Mouse (Mus musculus) hindbrain, embryonic 10.5 days (tissue): Measurements from ENCODE around the gene Plxdc2. TPM values are rescaled to one million over a fixed set of nuclear protein-coding genes. Genes with fewer than 3 reads are reported as not detected.

Source experiments
- DNase-seq: peaks from one replicate; pipeline ENCODE4 v3.0.0-alpha.2; 2017; ENCODE audit warnings: low spot score
- H3K27ac ChIP-seq: fragments of 300-500 bp; sonication (generic); 2 replicates; pipeline ENCODE4 v1.5.1; 2016; ENCODE audit warnings: mild to moderate bottlenecking, moderate library complexity
- H3K27me3 ChIP-seq: fragments of 300-500 bp; sonication (generic); 2 replicates; pipeline ENCODE4 v1.6.1; 2016; ENCODE audit warnings: mild to moderate bottlenecking; ENCODE audit not compliant: poor library complexity, insufficient read depth, severe bottlenecking
- H3K36me3 ChIP-seq: fragments of 300-500 bp; sonication (generic); 2 replicates; pipeline ENCODE4 v1.6.1; 2016; ENCODE audit warnings: mild to moderate bottlenecking, moderate library complexity
- H3K4me1 ChIP-seq: fragments of 300-500 bp; sonication (generic); replicated peaks from 2 replicates; pipeline ENCODE4 v1.6.1; 2016; ENCODE audit warnings: mild to moderate bottlenecking
- H3K4me3 ChIP-seq: fragments of 300-500 bp; sonication (generic); 2 replicates; pipeline ENCODE4 v1.5.1; 2016; ENCODE audit warnings: mild to moderate bottlenecking, moderate library complexity
- H3K9me3 ChIP-seq: fragments of 300-500 bp; sonication (generic); 2 replicates; pipeline ENCODE4 v1.6.1; 2016; ENCODE audit warnings: mild to moderate bottlenecking, moderate library complexity
- WGBS: fragments of 180-500 bp; shearing (Covaris S2); methylation state at CpG from one replicate; pipeline ENCODE4 v1.1.7; 2016; 5-methylcytosine and 5-hydroxymethylcytosine counted together
- polyA plus RNA-seq: library from polyadenylated mRNA; unstranded; fragments of >200 nt; fragmentation: Nextera tagmentation; extraction: Ambion mirVana; gene quantifications from 2 replicates; pipeline ENCODE4 v1.2.1, GENCODE M21; 2016

The Plxdc2 gene
- polyA plus RNA-seq, 1 experiment from 2014 or later, result 13.4 TPM

DNA sequence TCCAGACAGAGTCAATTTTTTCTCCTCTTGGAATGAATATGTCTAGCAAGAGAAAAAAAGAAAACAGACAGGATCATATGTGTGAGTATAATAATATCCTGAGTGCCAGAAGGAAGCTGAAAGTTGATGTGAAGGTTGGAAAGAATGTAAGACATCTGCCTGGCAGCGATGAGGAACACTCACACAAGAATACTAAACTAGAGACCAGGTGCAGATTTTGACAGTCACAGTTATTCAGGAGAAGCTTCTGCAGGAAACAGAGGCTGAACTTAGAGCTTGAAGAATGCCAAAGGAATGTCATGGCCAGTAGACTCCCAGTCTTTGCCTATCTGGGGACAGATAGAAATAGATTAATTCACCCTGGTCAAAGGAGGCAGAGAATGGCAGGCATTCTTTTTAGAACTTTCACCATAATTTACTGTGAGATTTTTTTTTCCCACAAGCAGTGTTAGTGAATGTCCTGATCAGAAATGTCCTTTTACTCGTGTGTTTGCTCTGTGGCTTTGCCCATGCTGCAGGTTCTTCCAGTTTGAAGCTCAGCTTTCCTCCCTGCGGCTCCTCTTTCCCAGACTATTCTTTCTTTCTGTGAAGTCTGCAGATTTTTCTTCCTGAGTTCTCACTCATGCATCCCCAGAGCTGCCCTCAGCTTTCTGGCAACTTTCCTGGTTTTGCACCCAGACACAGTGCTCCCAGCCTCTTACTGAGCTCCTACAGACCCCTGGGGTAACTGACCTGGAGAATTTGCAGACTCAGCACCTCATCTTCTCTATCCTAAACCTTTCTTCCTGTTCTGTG is 251.9 kb downstream of the Plxdc2 start:
- Histone ChIP-seq H3K27me3 (no peaks in the 10 kb centered on the region), H3K27ac (no peak overlapping the region), H3K9me3 (0 out of 2 replicates have a peak, but pooled peaks cover 2% of the 10 kb centered on the region), H3K36me3 (no peaks in the 10 kb centered on the region), H3K4me1 (no peaks in the 10 kb centered on the region), H3K4me3 (no peak overlapping the region)
- DNase-seq, result no peak
- 61% methylated on average over 3 of the region's 3 CpGs for WGBS

DNA sequence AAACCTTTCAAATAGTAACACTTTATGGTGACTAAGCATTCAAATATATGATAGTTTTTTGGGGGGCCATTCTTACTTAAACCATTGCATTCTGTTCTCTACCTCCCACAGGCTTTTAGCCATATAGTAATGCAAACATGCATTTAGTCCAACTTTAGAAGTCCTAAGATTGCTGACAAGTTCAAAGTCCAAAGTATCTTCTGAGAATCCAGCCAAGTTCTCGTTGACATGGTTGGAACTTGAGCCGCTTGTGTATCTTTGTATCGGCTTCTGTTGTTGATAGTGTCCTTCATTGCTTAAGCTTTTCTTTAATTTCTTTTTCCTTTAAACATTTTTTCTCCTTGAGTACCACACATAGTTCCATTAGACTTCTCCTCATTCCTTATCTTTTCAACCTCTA is 286.0 kb downstream of the Plxdc2 start:
- H3K4me1 ChIP-seq, result no peaks in the 10 kb centered on the region
- WGBS, result 96% methylated on average over 3 of the region's 3 CpGs
- no peaks in the 10 kb centered on the region for H3K36me3 ChIP-seq
- no peaks in the 10 kb centered on the region for H3K27me3 ChIP-seq
- DNase-seq, result no peak
- H3K4me3 ChIP-seq, result no peak overlapping the region
- no peaks in the 10 kb centered on the region for H3K9me3 ChIP-seq
- no peak overlapping the region for H3K27ac ChIP-seq

DNA sequence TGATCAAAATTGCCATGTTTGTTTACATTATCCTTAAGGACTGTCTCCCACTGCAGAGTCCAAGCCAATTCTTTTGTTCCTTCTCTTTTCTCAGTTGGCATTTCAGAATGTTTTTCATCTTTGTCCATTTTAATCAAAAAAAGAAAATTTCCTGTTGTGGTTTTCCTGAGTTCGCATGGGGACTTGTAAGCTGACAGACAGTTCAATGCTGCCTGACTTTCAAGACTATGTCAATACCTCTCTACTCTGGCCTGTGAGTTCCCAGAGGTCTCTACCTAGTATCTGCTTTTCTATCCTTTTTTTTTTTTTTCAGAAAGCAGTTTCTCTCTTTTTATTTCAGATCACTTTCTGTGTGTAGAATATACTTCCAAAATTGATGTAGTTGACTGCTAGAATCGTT is 295.6 kb downstream of the Plxdc2 start:
- H3K4me3 ChIP-seq, result no peak overlapping the region
- DNase-seq, result no peak
- 88% methylated on average over 2 of the region's 2 CpGs for WGBS
- H3K27me3 ChIP-seq, result no peaks in the 10 kb centered on the region
- no peaks in the 10 kb centered on the region for H3K4me1 ChIP-seq
- H3K36me3 ChIP-seq, result no peaks in the 10 kb centered on the region
- H3K9me3 ChIP-seq, result no peaks in the 10 kb centered on the region
- H3K27ac ChIP-seq, result no peak overlapping the region

DNA sequence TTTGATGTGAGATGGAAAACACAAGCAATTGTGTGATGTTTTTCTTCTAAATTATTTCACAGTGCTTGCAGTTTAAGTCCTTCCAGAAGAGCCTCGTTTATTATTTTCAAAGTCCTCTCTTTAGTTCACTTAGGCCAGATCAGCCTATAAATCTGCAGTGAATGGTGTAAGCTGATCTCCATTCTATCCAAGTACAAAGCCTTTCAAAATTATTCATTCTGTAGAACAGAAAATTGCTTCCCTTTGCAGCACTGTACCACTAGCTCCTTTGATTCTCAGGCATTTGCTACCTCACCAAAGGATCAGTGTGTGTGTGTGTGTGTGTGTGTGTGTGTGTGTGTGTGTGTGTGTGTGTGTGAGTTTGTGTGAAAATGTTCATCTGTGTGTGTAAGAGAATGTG is 308.4 kb downstream of the Plxdc2 start:
- 75% methylated on average over 1 of the region's 1 CpGs for WGBS
- Histone ChIP-seq H3K36me3 (no peaks in the 10 kb centered on the region), H3K9me3 (no peaks in the 10 kb centered on the region), H3K4me3 (no peak overlapping the region), H3K4me1 (no peaks in the 10 kb centered on the region), H3K27ac (no peak overlapping the region), H3K27me3 (no peaks in the 10 kb centered on the region)
- DNase-seq, result no peak

DNA sequence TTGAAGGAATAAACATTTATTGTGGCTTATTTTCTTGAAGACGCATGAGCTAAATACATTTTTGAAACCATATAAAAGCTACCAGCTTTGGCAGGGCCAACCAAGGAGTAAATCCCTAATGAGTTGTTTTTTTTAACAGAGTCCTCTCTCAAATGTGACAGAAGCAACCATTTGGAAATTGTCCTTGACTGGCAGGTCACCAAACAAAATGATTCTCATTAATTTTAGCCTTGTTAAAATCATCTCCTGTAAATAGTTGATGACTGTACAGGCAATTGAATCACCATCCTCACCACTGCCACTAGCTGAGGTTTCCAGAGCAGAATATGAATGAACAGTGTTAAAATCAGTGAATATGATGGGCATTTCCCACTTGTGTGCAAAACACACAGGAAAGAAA is 312.3 kb downstream of the Plxdc2 start:
- H3K36me3 ChIP-seq, result no peaks in the 10 kb centered on the region
- no peaks in the 10 kb centered on the region for H3K4me1 ChIP-seq
- no peaks in the 10 kb centered on the region for H3K9me3 ChIP-seq
- no peak for DNase-seq
- no peaks in the 10 kb centered on the region for H3K27me3 ChIP-seq
- WGBS, result 96% methylated on average over 1 of the region's 1 CpGs
- no peak overlapping the region for H3K4me3 ChIP-seq
- no peak overlapping the region for H3K27ac ChIP-seq

DNA sequence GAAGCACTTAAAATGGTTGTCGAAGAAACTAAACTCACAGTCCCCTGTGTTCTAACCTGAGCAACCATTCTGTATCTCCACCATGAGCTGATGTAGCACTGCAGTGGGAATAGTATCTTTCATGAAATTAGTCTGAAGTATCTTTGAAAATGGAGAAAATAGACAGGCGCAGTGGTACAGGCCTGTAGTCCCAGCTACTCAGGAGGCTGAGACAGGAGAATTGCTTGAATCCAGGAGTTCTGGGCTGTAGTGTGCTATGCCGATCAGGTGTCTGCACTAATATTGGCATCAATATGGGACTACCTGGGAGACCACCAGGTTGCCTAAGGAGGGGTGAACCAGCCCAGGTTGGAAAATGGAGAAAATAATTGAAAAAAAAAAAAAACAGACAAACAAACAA is 326.8 kb downstream of the Plxdc2 start:
- no peaks in the 10 kb centered on the region for H3K4me1 ChIP-seq
- 96% methylated on average over 3 of the region's 3 CpGs for WGBS
- no peaks in the 10 kb centered on the region for H3K9me3 ChIP-seq
- no peak for DNase-seq
- no peak overlapping the region for H3K4me3 ChIP-seq
- no peaks in the 10 kb centered on the region for H3K36me3 ChIP-seq
- no peaks in the 10 kb centered on the region for H3K27me3 ChIP-seq
- H3K27ac ChIP-seq, result no peak overlapping the region

DNA sequence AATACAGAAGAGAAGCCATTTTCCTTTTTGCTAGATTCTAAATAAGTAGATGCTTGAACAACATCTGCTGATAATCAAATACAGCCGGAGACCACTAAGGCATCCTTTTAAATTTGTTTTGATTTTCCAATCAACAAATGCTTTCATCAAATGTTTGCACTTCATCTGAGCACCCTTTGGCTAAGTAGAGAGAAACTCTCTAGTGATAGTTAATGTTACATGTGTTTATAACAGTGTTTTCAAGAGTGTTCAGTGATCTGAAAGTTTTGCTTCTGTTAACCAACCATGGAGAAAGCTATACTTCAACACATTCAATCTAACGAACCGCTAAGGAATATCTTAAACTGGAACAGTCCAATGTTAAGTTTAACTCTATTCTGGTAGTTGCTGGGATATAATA is 327.6 kb downstream of the Plxdc2 start:
- Histone ChIP-seq H3K27ac (no peak overlapping the region), H3K4me1 (no peaks in the 10 kb centered on the region), H3K9me3 (no peaks in the 10 kb centered on the region), H3K4me3 (no peak overlapping the region), H3K36me3 (no peaks in the 10 kb centered on the region), H3K27me3 (no peaks in the 10 kb centered on the region)
- 88% methylated on average over 3 of the region's 3 CpGs for WGBS
- no peak for DNase-seq

DNA sequence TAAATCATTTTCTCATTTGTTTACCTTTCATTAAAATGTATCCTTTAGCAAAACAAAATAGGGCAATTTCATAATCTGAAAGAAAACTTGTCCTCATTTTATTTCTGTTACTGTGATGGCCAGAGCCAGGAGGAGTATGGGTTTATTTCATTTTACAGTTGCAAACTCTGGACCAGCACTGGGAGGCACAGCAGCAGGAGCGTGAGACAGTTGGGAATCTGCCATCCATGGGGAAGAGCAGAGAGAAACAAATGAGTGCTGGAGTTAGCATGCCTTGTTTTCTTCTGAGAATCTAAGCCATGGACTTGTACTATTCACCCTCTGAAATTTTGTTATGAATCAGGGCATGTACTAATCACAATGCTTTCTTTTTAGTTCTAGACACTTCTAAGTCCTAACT is 328.4 kb downstream of the Plxdc2 start:
- H3K27ac ChIP-seq, result no peak overlapping the region
- no peaks in the 10 kb centered on the region for H3K36me3 ChIP-seq
- DNase-seq, result no peak
- H3K4me1 ChIP-seq, result no peaks in the 10 kb centered on the region
- H3K9me3 ChIP-seq, result no peaks in the 10 kb centered on the region
- WGBS, result 90% methylated on average over 1 of the region's 1 CpGs
- no peaks in the 10 kb centered on the region for H3K27me3 ChIP-seq
- H3K4me3 ChIP-seq, result no peak overlapping the region

DNA sequence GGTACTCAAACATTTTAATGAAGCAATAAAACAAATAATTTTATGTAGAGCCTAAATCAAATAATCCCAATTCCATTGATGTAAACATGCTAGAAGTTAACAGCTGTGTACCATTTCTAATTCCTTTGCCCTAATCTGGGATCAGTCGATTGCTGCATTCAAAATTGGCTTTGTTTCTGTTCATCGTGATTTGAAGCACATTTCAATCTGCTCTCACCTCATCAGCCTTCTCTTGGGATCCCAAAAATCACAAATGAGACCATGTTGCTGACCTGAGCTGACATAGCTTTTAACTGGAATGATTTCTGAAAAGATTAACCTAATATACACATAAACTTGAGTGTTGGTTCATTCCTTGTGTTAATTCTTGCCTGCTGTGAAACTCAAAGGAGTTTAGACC is 340.3 kb downstream of the Plxdc2 start:
- 77% methylated on average over 2 of the region's 2 CpGs for WGBS
- H3K36me3 ChIP-seq, result no peaks in the 10 kb centered on the region
- no peak for DNase-seq
- no peaks in the 10 kb centered on the region for H3K9me3 ChIP-seq
- no peaks in the 10 kb centered on the region for H3K27me3 ChIP-seq
- no peak overlapping the region for H3K27ac ChIP-seq
- H3K4me3 ChIP-seq, result no peak overlapping the region
- H3K4me1 ChIP-seq, result no peaks in the 10 kb centered on the region

DNA sequence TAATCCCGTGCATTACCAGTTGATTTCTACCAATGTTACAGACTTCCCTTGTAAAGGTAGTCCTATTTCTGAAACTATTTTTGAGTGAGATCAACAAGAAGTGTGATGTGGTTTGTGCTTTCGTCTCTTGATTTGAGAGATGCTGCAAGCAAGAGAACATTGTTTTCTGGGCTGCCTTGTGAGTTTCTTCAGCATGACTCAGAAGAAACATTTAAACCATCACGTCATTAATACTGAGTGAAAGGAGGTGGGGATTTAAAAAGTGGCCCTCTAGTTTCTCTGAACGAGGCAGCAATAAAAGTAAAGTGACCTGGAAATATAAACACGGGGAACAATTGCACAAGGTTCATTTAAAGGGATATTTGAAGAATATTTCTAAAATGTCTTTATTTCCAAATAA is 341.1 kb downstream of the Plxdc2 start:
- H3K4me1 ChIP-seq, result no peaks in the 10 kb centered on the region
- 86% methylated on average over 5 of the region's 5 CpGs for WGBS

DNA sequence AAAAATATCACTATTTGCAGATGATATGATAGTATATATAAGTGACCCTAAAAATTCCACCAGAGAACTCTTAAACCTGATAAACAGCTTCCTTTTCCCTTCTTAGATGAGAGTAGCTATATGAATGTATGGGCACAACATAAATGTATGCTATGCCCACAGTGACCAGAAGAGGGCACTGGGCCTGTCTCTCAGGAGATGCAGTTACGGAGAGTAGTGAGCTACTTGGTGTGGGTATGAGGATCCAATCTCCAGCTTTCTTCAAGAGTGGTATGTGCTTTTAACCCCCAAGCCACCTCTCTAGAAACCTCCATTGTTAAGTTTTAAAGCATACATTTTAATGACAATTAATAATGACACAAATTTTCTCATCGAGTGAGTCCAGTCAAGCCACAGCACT is 350.1 kb downstream of the Plxdc2 start:
- no peaks in the 10 kb centered on the region for H3K9me3 ChIP-seq
- H3K27me3 ChIP-seq, result no peaks in the 10 kb centered on the region
- no peak overlapping the region for H3K27ac ChIP-seq
- 79% methylated on average over 2 of the region's 2 CpGs for WGBS
- H3K4me1 ChIP-seq, result no peaks in the 10 kb centered on the region
- no peaks in the 10 kb centered on the region for H3K36me3 ChIP-seq
- no peak overlapping the region for H3K4me3 ChIP-seq
- DNase-seq, result no peak

More for the DNA sequence above, 341.1 kb downstream of the Plxdc2 start:
- H3K27me3 ChIP-seq, result no peaks in the 10 kb centered on the region
- H3K36me3 ChIP-seq, result no peaks in the 10 kb centered on the region
- no peaks in the 10 kb centered on the region for H3K9me3 ChIP-seq
- no peak for DNase-seq
- no peak overlapping the region for H3K4me3 ChIP-seq
- H3K27ac ChIP-seq, result no peak overlapping the region

DNA sequence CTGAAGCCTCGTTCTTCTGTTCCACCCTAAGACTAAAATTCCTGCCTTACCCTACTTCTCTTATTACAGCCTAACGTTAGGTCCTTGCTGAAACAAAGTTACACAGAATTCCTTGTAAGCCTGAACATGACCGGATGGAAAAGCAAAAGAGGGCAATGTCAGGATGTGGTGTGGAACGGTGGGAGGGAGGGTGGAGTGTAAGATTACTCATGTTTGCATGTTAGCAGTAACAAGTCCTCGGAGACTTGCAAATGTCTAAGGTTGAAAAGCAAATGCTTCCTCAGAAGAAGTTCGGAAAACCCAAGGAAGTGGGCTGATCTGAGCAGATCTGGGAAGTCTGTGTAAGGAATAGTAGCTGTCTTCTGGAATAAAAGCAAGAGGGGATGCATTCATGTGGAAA is 353.8 kb downstream of the Plxdc2 start:
- Histone ChIP-seq H3K4me3 (no peak overlapping the region), H3K4me1 (no peaks in the 10 kb centered on the region), H3K9me3 (no peaks in the 10 kb centered on the region), H3K36me3 (no peaks in the 10 kb centered on the region), H3K27me3 (no peaks in the 10 kb centered on the region), H3K27ac (no peak overlapping the region)
- 66% methylated on average over 6 of the region's 6 CpGs for WGBS
- no peak for DNase-seq

DNA sequence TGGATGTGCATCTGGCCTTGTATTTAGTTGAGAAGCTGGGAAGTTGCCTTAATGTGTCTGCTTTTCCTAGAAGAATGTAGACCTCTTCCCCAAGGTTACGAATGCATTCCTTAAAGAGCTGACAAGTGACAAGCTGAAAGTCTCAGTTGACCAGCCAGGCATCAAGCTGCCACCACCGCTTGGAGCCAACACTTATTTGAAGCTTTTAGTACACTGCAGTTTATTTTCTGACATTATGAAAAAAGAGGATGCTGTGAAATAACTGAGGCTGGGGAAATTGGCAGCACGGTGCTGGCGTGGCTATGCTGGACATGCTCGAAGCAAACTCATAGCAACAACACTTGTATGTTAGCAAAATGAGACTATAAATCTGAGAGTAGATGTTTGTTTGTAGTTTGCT is 374.9 kb downstream of the Plxdc2 start:
- no peak overlapping the region for H3K27ac ChIP-seq
- DNase-seq, result no peak
- H3K4me1 ChIP-seq, result no peaks in the 10 kb centered on the region
- H3K36me3 ChIP-seq, result no peaks in the 10 kb centered on the region
- H3K4me3 ChIP-seq, result no peak overlapping the region
- 86% methylated on average over 5 of the region's 5 CpGs for WGBS
- no peaks in the 10 kb centered on the region for H3K27me3 ChIP-seq
- H3K9me3 ChIP-seq, result no peaks in the 10 kb centered on the region

DNA sequence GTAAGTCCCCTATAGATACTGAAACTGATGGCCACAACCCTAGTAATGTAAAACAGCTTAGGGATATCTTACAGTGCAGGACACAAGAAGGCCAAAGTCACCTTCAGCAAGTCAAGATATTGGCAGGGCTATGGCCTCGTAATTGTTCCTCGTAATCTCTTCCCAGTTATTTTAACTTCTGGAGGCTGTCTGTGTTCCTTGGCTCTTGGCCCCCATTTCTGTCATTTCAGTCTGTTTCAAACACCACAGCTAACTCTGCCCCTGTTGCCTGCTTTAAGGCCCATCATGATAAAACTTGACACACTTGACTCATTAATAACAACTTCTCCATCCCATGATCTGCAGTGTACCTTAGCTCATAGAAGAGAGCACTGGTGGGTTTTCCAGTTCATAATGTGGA is 378.3 kb downstream of the Plxdc2 start:
- Histone ChIP-seq H3K4me3 (no peak overlapping the region), H3K36me3 (no peaks in the 10 kb centered on the region), H3K27ac (no peak overlapping the region), H3K27me3 (no peaks in the 10 kb centered on the region), H3K9me3 (no peaks in the 10 kb centered on the region), H3K4me1 (no peaks in the 10 kb centered on the region; the same call in 1 of the 2 replicates)
- 91% methylated on average over 2 of the region's 2 CpGs for WGBS
- no peak for DNase-seq
